Mouse (Mus musculus) forebrain, embryonic 13.5 days (tissue): ENCODE measurements around the gene Ankrd11. TPM values are rescaled to one million over a fixed set of nuclear protein-coding genes. Genes with fewer than 3 reads are reported as not detected.

Experiments used
- ATAC-seq: fragments of 200-750 bp; cut with Nextera tagmentation; 2 replicates; pipeline ENCODE4 v1.8.0; 2017
- H3K27ac ChIP-seq: fragments of 300-500 bp; sonication (generic); 2 replicates; pipeline ENCODE4 v1.5.1; 2015; ENCODE audit warnings: inconsistent platforms, mild to moderate bottlenecking, moderate library complexity
- H3K27me3 ChIP-seq: fragments of 300-500 bp; sonication (generic); 2 replicates; pipeline ENCODE4 v1.6.1; 2015; ENCODE audit warnings: mild to moderate bottlenecking, inconsistent platforms
- H3K36me3 ChIP-seq: fragments of 300-500 bp; sonication (generic); 2 replicates; pipeline ENCODE4 v1.6.1; 2015; ENCODE audit warnings: mild to moderate bottlenecking, inconsistent platforms; ENCODE audit not compliant: poor library complexity, severe bottlenecking
- H3K4me1 ChIP-seq: fragments of 300-500 bp; sonication (generic); 2 replicates; pipeline ENCODE4 v1.6.1; 2015; ENCODE audit warnings: inconsistent platforms
- H3K4me2 ChIP-seq: fragments of 300-500 bp; sonication (generic); 2 replicates; pipeline ENCODE4 v1.6.1; 2015; ENCODE audit warnings: inconsistent platforms, mild to moderate bottlenecking, moderate library complexity
- H3K4me3 ChIP-seq: fragments of 300-500 bp; sonication (generic); 2 replicates; pipeline ENCODE4 v1.5.1; 2015; ENCODE audit warnings: mild to moderate bottlenecking, inconsistent platforms
- H3K9ac ChIP-seq: fragments of 300-500 bp; sonication (generic); 2 replicates; pipeline ENCODE4 v1.6.1; 2015; ENCODE audit warnings: mild to moderate bottlenecking, inconsistent platforms
- H3K9me3 ChIP-seq: fragments of 300-500 bp; sonication (generic); replicated peaks from 2 replicates; pipeline ENCODE4 v1.6.1; 2016; ENCODE audit warnings: inconsistent platforms
- WGBS: fragments of 180-500 bp; shearing (Covaris S2); methylation state at CpG from one replicate; pipeline ENCODE4 v1.1.7; 2015; 5-methylcytosine and 5-hydroxymethylcytosine counted together
- polyA plus RNA-seq: library from polyadenylated mRNA; unstranded; fragments of >200 nt; fragmentation: Nextera tagmentation; extraction: Ambion mirVana; gene quantifications from 2 replicates; pipeline ENCODE4 v1.2.1, GENCODE M21; 2015

Gene Ankrd11
- polyA plus RNA-seq, 1 experiment from 2014 or later: 34.3 TPM

DNA sequence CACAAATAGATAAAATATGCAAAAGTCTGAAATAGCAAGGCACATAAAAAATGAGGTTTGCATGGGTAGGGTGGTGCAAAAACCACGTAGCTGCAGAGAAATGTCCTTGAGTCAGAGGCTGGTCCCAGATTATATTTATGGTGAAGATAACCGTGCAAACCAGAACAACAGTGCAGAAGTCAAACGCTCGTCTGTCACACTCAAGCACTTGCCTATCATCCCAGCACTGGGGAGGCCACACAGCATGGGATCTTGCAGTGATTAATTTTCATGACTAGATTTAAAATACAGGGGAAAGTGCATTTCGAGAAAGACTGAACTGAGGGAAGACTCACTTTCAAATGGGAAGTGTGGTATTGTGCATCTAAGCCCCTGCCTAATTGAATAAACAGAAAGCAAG, 48.3 kb downstream of the Ankrd11 start:
- H3K4me1 ChIP-seq: peaks cover 20% of the 10 kb centered on the region
- no peaks in the 10 kb centered on the region for H3K27me3 ChIP-seq
- ATAC-seq: no peak
- no peaks in the 10 kb centered on the region for H3K36me3 ChIP-seq
- H3K27ac ChIP-seq: no peak overlapping the region
- H3K4me3 ChIP-seq: no peak overlapping the region
- WGBS: 84% methylated on average over 5 of the region's 5 CpGs
- H3K9me3 ChIP-seq: no peaks in the 10 kb centered on the region
- no peak overlapping the region for H3K9ac ChIP-seq
- no peak overlapping the region for H3K4me2 ChIP-seq

DNA sequence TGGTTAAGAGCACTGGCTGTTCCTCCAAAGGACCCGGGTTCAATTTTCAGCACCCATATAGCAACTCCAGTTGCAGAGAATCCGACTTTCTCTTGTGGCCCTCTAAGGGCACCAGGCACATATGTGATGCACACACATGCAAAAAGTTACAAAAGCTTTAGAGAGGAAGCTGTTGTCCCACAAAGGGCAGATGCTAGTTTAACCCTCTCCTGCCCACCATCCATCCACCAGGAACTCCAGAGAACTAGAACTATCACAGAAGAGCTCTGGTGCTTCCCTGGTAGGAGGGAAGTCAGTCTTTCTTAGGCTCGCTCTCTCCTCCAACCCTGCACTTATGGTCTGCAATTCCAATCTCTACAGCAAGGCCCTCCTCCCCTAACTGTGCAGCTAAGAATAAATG, 49.0 kb downstream of the Ankrd11 start:
- Histone ChIP-seq H3K4me1 (peaks cover 17% of the 10 kb centered on the region), H3K9ac (no peak overlapping the region), H3K4me3 (no peak overlapping the region), H3K4me2 (no peak overlapping the region), H3K9me3 (no peaks in the 10 kb centered on the region), H3K36me3 (no peaks in the 10 kb centered on the region), H3K27me3 (no peaks in the 10 kb centered on the region), H3K27ac (no peak overlapping the region)
- WGBS: 82% methylated on average over 3 of the region's 3 CpGs
- ATAC-seq: no peak

DNA sequence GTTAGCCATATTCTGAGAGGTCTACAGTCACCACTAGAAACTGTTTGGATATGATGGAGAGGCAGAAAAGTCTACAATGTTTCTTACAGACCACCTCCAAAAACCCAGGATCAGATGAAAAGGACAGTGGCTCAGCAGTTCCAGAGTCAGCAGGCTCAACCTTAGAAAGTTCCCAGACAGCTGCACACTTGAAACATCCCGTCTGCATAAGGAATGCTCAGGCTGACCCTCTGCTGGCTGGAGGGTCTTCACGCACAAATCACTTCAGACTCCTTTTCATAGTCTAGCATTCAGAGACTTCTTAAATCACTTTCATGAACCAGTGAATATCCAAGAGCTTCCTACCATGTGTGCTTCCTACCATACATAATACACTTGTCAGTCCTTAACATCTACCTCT, 49.8 kb downstream of the Ankrd11 start:
- 63% methylated on average over 2 of the region's 2 CpGs for WGBS
- no peak for ATAC-seq

GRCm38 (mm10) chr8:122991368-122991767, 50.7 kb downstream of the Ankrd11 start:
- ATAC-seq: no peak
- WGBS: 94% methylated on average over 5 of the region's 5 CpGs
- H3K9me3 ChIP-seq: no peaks in the 10 kb centered on the region
- H3K27ac ChIP-seq: no peak overlapping the region
- H3K4me3 ChIP-seq: no peak overlapping the region
- no peak overlapping the region for H3K4me2 ChIP-seq
- no peaks in the 10 kb centered on the region for H3K36me3 ChIP-seq
- H3K4me1 ChIP-seq: peaks cover 13% of the 10 kb centered on the region
- no peak overlapping the region for H3K9ac ChIP-seq
- H3K27me3 ChIP-seq: no peaks in the 10 kb centered on the region

More for the DNA sequence above, 49.8 kb downstream of the Ankrd11 start:
- Histone ChIP-seq H3K4me1 (peaks cover 13% of the 10 kb centered on the region), H3K4me2 (no peak overlapping the region), H3K4me3 (no peak overlapping the region), H3K27ac (no peak overlapping the region), H3K27me3 (no peaks in the 10 kb centered on the region), H3K36me3 (no peaks in the 10 kb centered on the region), H3K9ac (no peak overlapping the region), H3K9me3 (no peaks in the 10 kb centered on the region)

- Histone ChIP-seq H3K4me1 (peaks cover 13% of the 10 kb centered on the region), H3K27me3 (no peaks in the 10 kb centered on the region), H3K4me2 (no peak overlapping the region), H3K4me3 (no peak overlapping the region), H3K27ac (no peak overlapping the region), H3K9ac (no peak overlapping the region), H3K36me3 (no peaks in the 10 kb centered on the region), H3K9me3 (no peaks in the 10 kb centered on the region)
- no peak for ATAC-seq
- 87% methylated on average over 2 of the region's 2 CpGs for WGBS
These were observed 52.1 kb downstream of the Ankrd11 start for GRCm38 (mm10) chr8:122989976-122990375.

- WGBS: 89% methylated on average over 3 of the region's 3 CpGs
- H3K4me2 ChIP-seq: no peak overlapping the region
- H3K4me3 ChIP-seq: no peak overlapping the region
- no peak overlapping the region for H3K27ac ChIP-seq
- ATAC-seq: no peak
- no peaks in the 10 kb centered on the region for H3K36me3 ChIP-seq
- H3K9me3 ChIP-seq: no peaks in the 10 kb centered on the region
- no peak overlapping the region for H3K9ac ChIP-seq
- H3K4me1 ChIP-seq: peaks cover 7% of the 10 kb centered on the region; the same call in 1 of the 2 replicates
- no peaks in the 10 kb centered on the region for H3K27me3 ChIP-seq
These were observed 53.1 kb downstream of the Ankrd11 start for GRCm38 (mm10) chr8:122988955-122989354.

DNA sequence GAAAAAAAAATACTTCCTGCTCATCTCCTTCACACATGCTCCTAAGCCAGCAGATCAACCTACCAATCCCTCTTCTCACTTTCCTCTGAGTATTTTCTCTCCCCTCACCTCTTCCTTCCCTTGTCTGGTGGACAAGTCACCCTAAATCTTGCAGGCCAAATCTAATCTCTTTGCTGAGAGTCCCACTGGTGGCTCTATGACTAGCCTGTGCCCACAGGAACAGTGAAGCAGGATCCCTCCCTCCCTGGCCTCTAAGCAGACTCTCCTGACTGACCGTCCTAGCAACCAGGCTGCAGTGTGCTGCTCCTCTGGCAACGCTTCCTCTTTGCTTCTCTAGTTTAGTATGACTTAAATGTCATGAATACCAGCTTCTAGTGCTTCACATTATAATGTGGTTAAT, 54.8 kb downstream of the Ankrd11 start:
- H3K27ac ChIP-seq: no peak overlapping the region
- no peaks in the 10 kb centered on the region for H3K27me3 ChIP-seq
- 63% methylated on average over 2 of the region's 2 CpGs for WGBS
- ATAC-seq: no peak
- H3K36me3 ChIP-seq: no peaks in the 10 kb centered on the region
- H3K4me1 ChIP-seq: peaks cover 4% of the 10 kb centered on the region; the same call in 1 of the 2 replicates
- H3K4me3 ChIP-seq: no peak overlapping the region
- no peaks in the 10 kb centered on the region for H3K9me3 ChIP-seq
- H3K9ac ChIP-seq: no peak overlapping the region
- H3K4me2 ChIP-seq: no peak overlapping the region

DNA sequence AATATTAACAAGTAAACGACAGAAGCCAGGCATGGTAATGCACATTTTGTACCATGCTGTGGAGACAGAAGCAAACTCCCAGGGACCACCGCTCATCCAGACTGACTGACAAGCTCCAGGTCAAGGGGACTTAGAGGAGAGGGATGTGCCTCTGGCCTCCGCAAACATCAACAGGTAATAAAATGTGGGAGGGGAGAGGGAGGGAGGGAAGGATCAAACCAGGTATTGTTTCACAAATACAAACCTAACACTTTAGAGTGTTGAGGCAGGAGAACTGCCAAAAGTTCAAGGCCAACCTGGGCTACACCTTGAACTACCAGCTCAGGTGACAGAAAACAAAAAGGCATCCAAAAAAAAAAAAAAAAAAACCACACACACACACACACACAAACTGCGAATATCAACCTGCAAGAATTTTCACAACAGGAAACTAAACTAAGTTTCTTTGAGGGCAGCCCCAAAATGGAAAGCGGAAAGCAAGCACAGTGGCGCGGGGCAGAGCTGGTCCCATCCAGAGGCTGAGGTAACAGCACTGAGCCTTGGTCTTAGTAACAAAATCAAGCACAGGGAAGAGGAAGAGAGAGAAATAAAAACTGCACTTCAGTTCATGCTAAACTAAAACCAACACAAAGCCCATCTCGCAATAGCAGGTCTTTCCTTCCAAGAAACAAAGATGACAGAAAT, 55.4 kb downstream of the Ankrd11 start:
- Histone ChIP-seq H3K36me3 (no peaks in the 10 kb centered on the region), H3K27me3 (no peaks in the 10 kb centered on the region), H3K27ac (no peak overlapping the region), H3K9me3 (no peaks in the 10 kb centered on the region), H3K4me3 (no peak overlapping the region), H3K9ac (no peak overlapping the region), H3K4me1 (peaks cover 4% of the 10 kb centered on the region; the same call in 1 of the 2 replicates), H3K4me2 (no peak overlapping the region)
- 91% methylated on average over 8 of the region's 8 CpGs for WGBS
- ATAC-seq: no peak

GRCm38 (mm10) chr8:122984175-122984574, 57.9 kb downstream of the Ankrd11 start:
- Histone ChIP-seq H3K27ac (no peak overlapping the region), H3K9me3 (no peaks in the 10 kb centered on the region), H3K36me3 (no peaks in the 10 kb centered on the region), H3K4me3 (no peak overlapping the region), H3K4me1 (0 out of 2 replicates have a peak, but pooled peaks cover 4% of the 10 kb centered on the region), H3K9ac (no peak overlapping the region), H3K27me3 (no peaks in the 10 kb centered on the region), H3K4me2 (no peak overlapping the region)
- no peak for ATAC-seq
- 87% methylated on average over 3 of the region's 3 CpGs for WGBS

DNA sequence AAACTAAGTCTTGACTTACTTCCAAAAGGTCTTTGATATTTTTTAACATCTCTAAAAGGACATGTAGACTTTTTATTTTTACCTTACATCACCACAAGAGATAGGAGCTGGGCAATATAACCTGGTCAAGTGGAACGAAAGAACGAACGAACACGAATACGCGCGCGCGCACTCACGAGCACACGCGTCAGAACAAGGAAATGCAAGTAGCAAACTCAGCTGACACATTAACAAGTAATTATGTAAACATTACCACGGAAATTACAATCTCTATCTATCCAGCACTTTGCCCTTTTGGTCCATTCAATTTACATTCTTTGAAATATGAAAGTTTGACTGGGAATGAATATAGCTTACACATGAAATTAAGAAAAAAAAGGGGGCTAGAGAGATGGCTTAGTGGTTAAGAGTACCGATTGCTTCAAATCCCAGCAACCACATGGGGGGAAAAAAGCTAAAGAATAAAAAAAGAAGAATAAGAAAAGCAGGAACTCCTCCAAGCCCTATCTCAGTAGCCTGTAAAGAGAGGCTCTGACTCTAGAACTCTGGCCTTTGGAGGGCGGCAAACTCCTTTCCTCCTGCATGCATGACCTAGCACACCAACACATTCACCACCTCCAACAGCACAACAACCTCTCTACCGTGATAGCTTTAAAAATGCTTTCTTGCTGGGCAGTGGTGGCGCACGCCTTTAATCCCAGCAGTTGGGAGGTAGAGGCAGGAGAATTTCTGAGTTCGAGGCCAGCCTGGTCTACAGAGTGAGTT, 58.7 kb downstream of the Ankrd11 start:
- 0 out of 2 replicates have a peak, but pooled peaks cover 4% of the 10 kb centered on the region for H3K4me1 ChIP-seq
- H3K9me3 ChIP-seq: no peaks in the 10 kb centered on the region
- no peaks in the 10 kb centered on the region for H3K27me3 ChIP-seq
- H3K4me2 ChIP-seq: no peak overlapping the region
- H3K4me3 ChIP-seq: no peak overlapping the region
- ATAC-seq: no peak
- no peak overlapping the region for H3K9ac ChIP-seq
- WGBS: 93% methylated on average over 19 of the region's 19 CpGs
- no peak overlapping the region for H3K27ac ChIP-seq
- H3K36me3 ChIP-seq: no peaks in the 10 kb centered on the region

GRCm38 (mm10) chr8:122981646-122982045, 60.4 kb downstream of the Ankrd11 start:
- Histone ChIP-seq H3K4me1 (0 out of 2 replicates have a peak, but pooled peaks cover 4% of the 10 kb centered on the region), H3K27me3 (no peaks in the 10 kb centered on the region), H3K27ac (no peak overlapping the region), H3K4me3 (no peak overlapping the region), H3K36me3 (no peaks in the 10 kb centered on the region), H3K9ac (no peak overlapping the region), H3K4me2 (no peak overlapping the region), H3K9me3 (no peaks in the 10 kb centered on the region)
- 93% methylated on average over 5 of the region's 5 CpGs for WGBS
- no peak for ATAC-seq

GRCm38 (mm10) chr8:122979865-122980509, 62.1 kb downstream of the Ankrd11 start:
- H3K4me2 ChIP-seq: no peak overlapping the region
- no peaks in the 10 kb centered on the region for H3K9me3 ChIP-seq
- no peaks in the 10 kb centered on the region for H3K36me3 ChIP-seq
- no peak overlapping the region for H3K27ac ChIP-seq
- H3K27me3 ChIP-seq: no peaks in the 10 kb centered on the region
- ATAC-seq: no peak
- no peak overlapping the region for H3K9ac ChIP-seq
- H3K4me1 ChIP-seq: 0 out of 2 replicates have a peak, but pooled peaks cover 4% of the 10 kb centered on the region
- no peak overlapping the region for H3K4me3 ChIP-seq
- 79% methylated on average over 10 of the region's 10 CpGs for WGBS
